ENCODE assay signal across 8 mouse cellular contexts in the genomic region with DNA sequence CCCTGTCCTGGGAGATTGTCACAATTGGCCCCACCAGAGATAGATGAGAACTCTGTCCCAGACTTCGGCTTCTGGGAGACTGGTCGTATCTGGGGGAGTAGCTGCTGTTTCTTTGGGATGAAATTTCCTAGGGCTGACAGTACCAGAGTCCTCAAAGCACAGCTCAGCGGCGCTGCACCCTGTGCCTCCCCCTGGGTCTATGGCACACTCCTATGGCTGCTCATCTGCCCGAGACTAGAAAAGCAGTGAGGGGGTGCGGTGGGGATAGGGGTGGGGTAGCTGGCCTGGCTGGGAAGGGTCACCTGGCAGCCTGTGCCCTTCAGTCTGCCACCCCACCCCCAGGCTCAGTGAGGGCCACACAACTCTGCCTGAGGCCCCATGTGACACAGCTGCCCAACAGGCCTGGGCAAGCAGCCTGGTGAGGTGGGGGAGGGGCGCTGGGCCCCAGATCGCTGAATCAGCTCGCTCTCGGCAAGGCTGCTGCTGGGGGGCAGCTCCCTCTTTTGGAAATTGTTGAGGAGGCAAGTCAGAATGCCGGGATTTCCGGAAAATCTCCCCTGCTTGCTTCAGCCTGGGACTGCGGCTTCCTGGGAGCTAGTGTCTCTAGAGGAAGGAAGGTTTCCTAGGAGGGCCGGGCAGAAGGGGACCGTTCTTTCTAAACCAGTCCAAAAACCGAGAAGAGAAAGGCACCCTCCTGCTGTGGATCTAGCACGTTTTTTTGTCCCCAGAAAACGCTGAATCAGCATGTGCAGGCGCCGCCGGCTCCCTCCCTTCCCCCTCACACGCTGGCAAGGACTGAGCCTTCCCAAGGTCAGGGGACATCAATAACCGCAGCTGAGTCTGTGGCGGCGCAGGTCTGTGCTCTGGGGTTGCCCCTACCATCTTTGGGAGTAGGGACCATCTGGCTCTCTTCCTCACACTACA. TPM values are rescaled to one million over a fixed set of nuclear protein-coding genes. Genes with fewer than 3 reads are reported as not detected.
A peak's percentile ranks its signal among the peaks of the same experiment; 100 is the strongest.
DNase-seq lines count a peak whose midpoint lies in the region; ATAC-seq and TF ChIP-seq lines count a peak whose summit lies in the region.

No protein-coding gene starts in this region.

- peak; percentile 37; the same call in 1 of the 2 replicates for TF ChIP-seq CTCF in liver, adult 2 months (IDR thresholded peaks at IDR 0.05; ENCODE audit: low read depth, low read length)

- peak; percentile 93 for DNase-seq in ES-CJ7 (ENCODE audit: low read depth, low spot score)
- peak; percentile 81 for DNase-seq in forebrain, embryonic 10.5 days (ENCODE audit: extremely low spot score, low spot score)
- DNase-seq in kidney, postnatal 10 days, result peak; percentile 95
- peak; percentile 81 for DNase-seq in liver, adult 2 months (ENCODE audit: extremely low read depth, low read depth, low spot score)
- DNase-seq in neural tube, embryonic 10.5 days (ENCODE audit: extremely low spot score, low spot score), result peak; percentile 85
- DNase-seq in testis, postnatal 10 days (ENCODE audit: low spot score), result peak; percentile 92

- H3K4me3 ChIP-seq in brown adipose tissue, adult 24 weeks (ENCODE audit: insufficient read depth, low read depth, low read length), result peak overlapping the region; percentile 46
- H3K4me3 ChIP-seq in forebrain, embryonic 10.5 days, result peak overlapping the region; percentile 49
- peak overlapping the region; percentile 48 for H3K4me3 ChIP-seq in heart, embryonic 13.5 days
- H3K4me3 ChIP-seq in liver, adult 2 months (ENCODE audit: insufficient read depth, low read depth, low read length), result peak overlapping the region; percentile 15

- ATAC-seq in heart, embryonic 13.5 days (ENCODE audit: extremely low read depth, insufficient number of reproducible peaks, low FRiP score, low TSS enrichment), result peak; percentile 60

- H3K4me2 ChIP-seq in heart, embryonic 13.5 days, result peak overlapping the region; percentile 72

- H3K9me3 ChIP-seq in forebrain, embryonic 10.5 days, result no peaks in the 10 kb centered on the region
- H3K9me3 ChIP-seq in heart, embryonic 13.5 days, result peaks cover 3% of the 10 kb centered on the region; the same call in 1 of the 2 replicates

- H3K9ac ChIP-seq in heart, embryonic 13.5 days, result peak overlapping the region; percentile 78
- H3K9ac ChIP-seq in liver, adult 2 months (ENCODE audit: low read depth, low read length), result peak overlapping the region; percentile 2

- no peak for TF ChIP-seq POLR2A in liver, adult 2 months (IDR thresholded peaks at IDR 0.05; ENCODE audit: extremely low read depth, insufficient read depth, low read length)

- WGBS in forebrain, embryonic 10.5 days, result 4% methylated on average over 25 of the region's 25 CpGs
- 4% methylated on average over 25 of the region's 25 CpGs for WGBS in heart, embryonic 13.5 days
- WGBS in liver, adult 2 months, result 3% methylated on average over 25 of the region's 25 CpGs

- H3K4me1 ChIP-seq in brown adipose tissue, adult 24 weeks (ENCODE audit: control insufficient read depth, insufficient read depth, insufficient read length, low read length), result peaks cover 10% of the 10 kb centered on the region
- H3K4me1 ChIP-seq in forebrain, embryonic 10.5 days, result peaks cover 42% of the 10 kb centered on the region
- peaks cover 29% of the 10 kb centered on the region for H3K4me1 ChIP-seq in heart, embryonic 13.5 days
- peaks cover 30% of the 10 kb centered on the region for H3K4me1 ChIP-seq in liver, adult 2 months (ENCODE audit: control insufficient read depth, insufficient read depth, low read length)

- H3K27me3 ChIP-seq in forebrain, embryonic 10.5 days (ENCODE audit: poor library complexity, severe bottlenecking), result peaks cover 6% of the 10 kb centered on the region; the same call in 1 of the 2 replicates
- H3K27me3 ChIP-seq in heart, embryonic 13.5 days (replicated peaks), result no peaks in the 10 kb centered on the region
- H3K27me3 ChIP-seq in liver, adult 2 months (ENCODE audit: control insufficient read depth, insufficient read depth, low read length), result no peaks in the 10 kb centered on the region

- peak overlapping the region; percentile 78 for H3K27ac ChIP-seq in brown adipose tissue, adult 24 weeks (replicated peaks; ENCODE audit: low read depth, low read length)
- peak overlapping the region; percentile 94 for H3K27ac ChIP-seq in forebrain, embryonic 10.5 days
- peak overlapping the region; percentile 85 for H3K27ac ChIP-seq in heart, embryonic 13.5 days (replicated peaks)
- peak overlapping the region; percentile 92 for H3K27ac ChIP-seq in liver, adult 2 months (replicated peaks; ENCODE audit: insufficient read depth, low read depth, low read length)

- H3K36me3 ChIP-seq in forebrain, embryonic 10.5 days (replicated peaks), result peaks cover 25% of the 10 kb centered on the region
- peaks cover 15% of the 10 kb centered on the region for H3K36me3 ChIP-seq in heart, embryonic 13.5 days
- H3K36me3 ChIP-seq in liver, adult 2 months (ENCODE audit: control insufficient read depth, insufficient read depth, low read length), result no peaks in the 10 kb centered on the region

- H3K79me2 ChIP-seq in liver, adult 2 months (ENCODE audit: control insufficient read depth, insufficient read depth, low read length), result 0 out of 2 replicates have a peak, but pooled peaks cover under 1% of the 10 kb centered on the region

RNA-seq across cellular contexts. Expression of gene Nacc2, which starts 9.9 kb away (rescaled TPM):
- polyA plus RNA-seq in brown adipose tissue, adult 24 weeks (2012; ENCODE audit: insufficient read depth, insufficient read length, missing spikeins), result 17.7 and 26.5 TPM in 2 replicates
- 4.9 and 5.8 TPM in 2 replicates for polyA plus RNA-seq in forebrain, embryonic 10.5 days (2016; fragmentation: Nextera tagmentation; extraction: Ambion mirVana)
- polyA plus RNA-seq in heart, embryonic 13.5 days (2015; fragmentation: Nextera tagmentation; extraction: Ambion mirVana), result 5.4 and 6.1 TPM in 2 replicates
- total RNA-seq in liver, adult 2 months (2014; rRNA removed), result 6.0 and 10.5 TPM in 2 replicates
- 22.2 and 22.6 TPM in 2 replicates for polyA plus RNA-seq in liver, adult 2 months (2012; rRNA removed)

Comparison
In these comparisons a context has a peak if more than half of its experiments do, and no peak if none do; other contexts are left out.
1. Peak in every context shown above with its lines: DNase-seq, ATAC-seq, H3K4me3 ChIP-seq and H3K27ac ChIP-seq.